Mouse (Mus musculus): ENCODE results near the gene Tmem229b.
"Not testable (repeated sequence)": the region's sequence is repeated elsewhere in the genome, so short reads cannot be mapped to it uniquely, and the experiment has no call there.

Gene Tmem229b

DNA sequence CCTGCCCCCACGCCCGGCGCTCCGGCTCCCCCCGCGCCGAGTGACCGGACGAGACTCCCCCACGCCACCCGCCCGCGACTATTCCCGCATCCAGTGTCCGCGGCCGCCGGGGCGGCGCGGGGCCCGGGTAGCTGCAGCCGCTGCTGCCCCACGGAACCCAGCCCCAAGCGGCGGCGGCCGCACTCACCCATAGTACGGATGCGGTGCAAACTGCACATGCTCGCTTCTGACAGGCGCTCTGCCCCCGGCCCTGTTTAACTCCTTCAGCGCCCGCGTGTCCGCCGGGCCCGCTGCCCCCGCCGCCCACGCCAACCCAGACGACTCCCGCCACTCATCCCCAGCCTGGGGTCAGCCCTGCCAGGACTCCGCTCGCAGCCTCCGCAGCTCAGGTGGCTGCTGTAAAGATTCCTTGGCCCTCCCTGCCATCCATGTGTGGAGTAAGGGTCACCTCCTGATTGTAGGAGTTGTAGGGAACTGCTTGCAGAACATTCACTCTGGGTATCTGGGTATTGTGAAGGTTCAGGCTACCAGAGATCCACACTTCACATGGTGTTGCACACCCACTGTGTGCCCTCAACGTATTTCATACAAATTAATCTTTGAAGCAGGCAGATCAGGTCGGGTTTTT, at the start of gene Tmem229b:
Gene Tmem229b, minus strand, starts transcription at position 502 of the 628 bp plus-strand sequence.
- peak; percentile 74 to 86 for DNase-seq

DNA sequence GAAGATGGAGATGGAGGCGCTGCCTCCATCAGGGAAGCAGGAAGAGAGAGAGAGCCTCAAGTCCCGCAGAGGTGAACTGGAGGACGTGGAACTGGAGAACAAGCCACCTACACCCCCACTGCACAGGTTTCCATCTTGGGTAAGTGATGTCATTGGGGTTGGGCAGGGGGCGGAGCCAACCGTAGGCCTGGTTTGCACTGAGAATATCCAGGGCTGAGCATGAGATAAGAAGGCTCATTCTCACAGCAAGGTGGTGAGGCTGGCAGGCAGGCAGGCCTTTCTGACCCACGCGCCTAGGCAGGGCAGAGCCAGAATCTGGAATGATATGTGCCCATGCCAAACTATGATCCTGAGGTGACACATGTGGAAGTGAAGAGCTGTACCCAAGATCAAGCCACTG, 47.8 kb upstream of the Tmem229b start:
- DNase-seq, result no peak

DNA sequence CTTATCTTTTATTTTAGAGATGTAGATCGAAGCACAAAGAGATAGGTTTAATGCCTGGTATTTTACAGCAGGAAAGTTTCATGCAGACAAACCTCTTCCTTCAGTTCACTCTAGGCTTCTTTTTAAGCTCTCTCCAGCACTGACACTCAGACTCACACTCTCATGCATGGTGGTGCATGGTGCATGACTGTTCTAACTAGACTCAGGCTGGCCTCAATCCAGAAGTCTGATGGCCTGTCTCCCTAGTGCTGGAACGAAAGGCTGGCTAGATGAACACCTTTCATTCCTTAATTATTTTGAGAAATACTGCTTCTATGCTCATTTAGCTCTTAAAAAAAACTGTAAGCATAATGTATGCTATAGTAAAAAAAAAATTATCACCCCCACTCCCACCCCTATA, 44.6 kb upstream of the Tmem229b start:
- no peak for DNase-seq

- DNase-seq, result no peak
Observed at GRCm38 (mm10) chr12:79050545-79051212, 43.3 kb upstream of the Tmem229b start.

GRCm38 (mm10) chr12:79049807-79050206, 42.4 kb upstream of the Tmem229b start:
- no peak for DNase-seq

DNA sequence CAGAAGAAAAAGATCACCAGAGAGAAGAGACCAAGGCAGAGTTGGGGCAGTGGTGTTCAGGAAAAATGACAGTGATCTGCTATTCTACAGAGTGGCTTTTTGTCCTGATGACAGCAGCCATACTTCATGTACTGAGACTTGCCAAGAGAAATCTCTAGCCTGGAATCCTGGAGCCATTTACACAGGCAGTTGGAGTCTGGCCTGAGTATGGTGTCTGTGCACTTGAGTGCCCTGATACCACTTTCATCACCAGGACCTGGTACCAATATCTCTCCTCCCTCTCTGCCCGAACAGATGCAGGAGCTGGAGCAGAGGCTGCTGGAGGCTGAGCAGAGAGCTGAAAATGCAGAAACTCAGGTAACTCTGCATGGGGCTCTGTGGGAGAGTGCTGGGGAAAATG, 41.5 kb upstream of the Tmem229b start:
- DNase-seq, result no peak

DNA sequence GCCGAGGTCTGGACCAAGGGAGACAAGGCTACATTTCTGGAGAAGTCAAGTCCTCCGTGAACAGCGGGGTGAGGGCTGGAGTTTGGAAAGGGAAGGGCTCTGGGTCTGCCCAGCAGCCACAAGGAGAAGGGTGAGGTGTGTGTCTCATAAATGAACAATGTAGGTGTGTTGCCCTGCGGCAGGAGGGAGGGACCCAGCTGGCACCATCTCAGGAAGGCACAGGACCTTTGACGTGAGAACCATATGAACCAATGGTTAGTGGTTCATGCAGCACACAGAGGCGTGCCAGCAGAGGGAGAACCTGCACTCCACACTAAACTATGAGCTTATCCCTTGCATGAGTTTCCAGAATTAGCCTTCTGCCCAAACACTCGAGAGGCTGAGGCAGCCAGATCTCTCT, 39.8 kb upstream of the Tmem229b start:
- no peak for DNase-seq

DNA sequence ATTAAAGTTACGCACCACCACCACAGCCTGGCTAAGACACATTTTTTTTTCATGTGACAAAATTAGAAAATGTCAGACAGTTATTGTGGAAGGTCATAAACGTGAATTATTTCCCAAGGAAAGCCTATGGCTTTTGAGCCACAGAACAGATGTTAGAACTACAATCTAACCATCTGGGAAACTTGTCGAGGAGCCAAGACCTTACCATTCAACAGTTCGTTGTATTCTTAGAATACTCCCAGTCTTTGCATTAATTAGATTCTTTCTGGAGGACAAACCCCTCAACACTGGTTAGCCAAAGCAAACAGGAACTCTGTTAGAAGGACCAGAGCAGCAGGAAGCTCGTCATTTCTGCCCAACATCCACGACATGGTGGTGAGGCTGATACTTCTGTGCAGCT, 38.7 kb upstream of the Tmem229b start:
- DNase-seq, result no peak

DNA sequence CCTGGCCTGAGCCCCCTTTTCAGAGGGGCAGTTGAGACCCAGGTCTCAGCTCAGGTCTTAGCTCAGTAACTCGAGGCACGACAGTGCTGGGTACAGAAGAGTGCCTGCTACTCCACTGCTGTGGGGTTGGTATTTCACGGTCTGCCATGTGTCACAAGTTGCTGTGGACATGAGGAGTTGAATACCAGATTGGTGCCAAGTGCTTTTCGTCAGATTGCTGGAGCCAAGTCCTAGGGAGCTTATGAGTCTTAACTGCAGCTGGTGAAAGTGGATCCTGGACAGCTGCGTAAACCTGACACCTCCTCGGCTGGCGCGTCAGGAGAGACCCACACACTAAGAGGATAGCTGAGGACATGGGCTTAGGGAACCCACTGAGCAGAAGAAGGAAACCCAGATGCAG, 37.2 kb upstream of the Tmem229b start:
- DNase-seq, result no peak

GRCm38 (mm10) chr12:79041436-79041835, 34.0 kb upstream of the Tmem229b start:
- DNase-seq, result no peak

DNA sequence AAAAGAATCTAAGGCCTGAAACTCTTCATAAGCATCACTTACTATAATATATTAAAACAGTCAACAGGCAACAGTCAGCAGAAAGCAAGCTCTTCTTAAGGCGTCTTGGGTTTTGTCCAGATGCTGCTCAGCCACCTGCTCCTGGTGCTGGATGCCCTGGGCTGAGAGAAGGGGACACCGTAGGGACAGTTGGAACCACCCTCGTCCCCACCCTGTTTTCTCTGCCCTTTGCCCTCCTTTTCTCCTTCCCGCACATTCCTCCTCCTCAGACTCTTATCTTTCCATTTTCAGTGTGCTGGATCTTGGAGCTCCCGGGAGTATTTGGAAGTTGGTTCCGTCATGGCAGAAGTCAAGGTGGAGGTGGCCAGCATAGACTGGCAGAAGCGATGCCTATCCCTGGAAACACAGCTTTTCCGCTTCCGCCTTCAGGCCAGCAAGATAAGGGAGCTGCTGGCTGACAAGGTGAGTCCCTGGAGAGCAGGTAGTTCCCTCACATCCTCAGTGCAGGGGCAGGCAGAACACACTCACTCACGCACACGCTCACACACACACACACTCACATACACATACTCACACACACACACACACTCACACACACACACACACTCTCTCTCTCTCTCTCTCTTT, 32.9 kb upstream of the Tmem229b start:
- no peak for DNase-seq

DNA sequence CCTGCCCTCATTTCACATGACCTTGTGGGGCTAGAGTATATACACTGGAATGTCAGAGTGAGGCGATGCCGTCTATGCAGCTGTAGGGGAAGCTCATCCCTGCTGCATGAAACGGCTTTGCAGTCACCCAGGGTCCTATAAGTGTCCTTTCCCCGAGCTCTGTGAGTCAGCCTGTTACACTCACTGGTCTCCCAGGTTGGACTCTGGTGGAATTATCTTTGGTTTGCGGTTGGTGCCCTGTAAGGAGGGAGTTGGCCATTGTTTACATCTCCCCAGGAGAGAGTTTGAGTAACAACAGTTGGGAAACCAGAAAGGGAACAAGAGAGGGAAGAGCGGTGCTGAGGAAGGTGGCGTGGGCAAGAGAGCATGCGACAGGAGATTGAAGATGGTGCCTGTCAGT, 32.3 kb upstream of the Tmem229b start:
- no peak for DNase-seq

- no peak for DNase-seq
Observed at GRCm38 (mm10) chr12:79035349-79035748, 27.9 kb upstream of the Tmem229b start.

GRCm38 (mm10) chr12:79034331-79034730, 26.9 kb upstream of the Tmem229b start:
- DNase-seq, result no peak

DNA sequence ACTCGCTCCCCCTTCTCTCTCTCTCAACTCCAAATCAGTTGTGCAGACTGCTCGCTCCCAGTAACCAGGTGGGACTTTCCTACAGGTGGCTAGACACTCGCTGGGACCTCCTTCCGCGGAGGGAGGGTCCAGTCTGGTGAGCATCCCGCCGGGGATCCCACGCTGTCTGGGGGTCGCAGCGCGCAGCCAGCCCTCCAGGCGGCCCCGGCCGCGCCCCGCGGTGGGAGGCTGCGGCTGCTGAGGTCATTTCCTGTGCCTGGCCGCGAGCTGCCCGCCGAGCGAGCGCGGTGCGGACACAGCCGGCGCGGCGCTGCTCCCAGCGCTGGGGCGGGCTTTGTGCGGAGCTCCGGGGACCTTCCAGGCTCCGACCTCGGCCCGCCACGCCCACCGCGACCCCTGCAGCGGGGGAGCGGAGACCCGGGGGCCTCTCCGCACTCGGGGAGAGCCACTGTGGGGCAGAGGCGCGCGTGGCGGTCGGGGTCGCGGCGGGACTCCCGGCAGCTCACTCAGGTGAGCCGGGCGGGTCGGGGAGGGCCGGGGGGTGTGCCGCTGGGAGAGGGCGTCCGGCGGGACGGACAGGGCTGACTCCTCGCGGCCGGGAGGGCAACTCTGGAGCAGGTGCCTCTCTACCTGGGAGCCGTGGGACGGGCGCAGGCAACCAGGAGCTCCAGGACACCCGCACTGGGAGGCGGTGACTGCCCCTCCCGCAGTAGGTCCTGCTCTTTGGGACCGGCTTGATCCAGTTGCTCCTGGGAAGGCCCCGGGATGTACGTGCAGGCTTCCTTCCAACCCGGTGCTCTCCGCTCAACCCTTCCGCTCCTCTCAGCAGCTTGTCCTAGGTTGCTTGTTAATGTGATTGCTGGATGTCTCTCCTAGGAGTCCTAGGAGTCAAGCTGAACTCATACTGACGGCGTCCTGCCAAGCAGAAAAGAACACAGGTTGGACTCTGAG, 21.8 kb upstream of the Tmem229b start, which contains the start of gene Plekhh1:
Gene Plekhh1, plus strand, starts transcription at position 253 of the 951 bp plus-strand sequence.
- DNase-seq, result peak; percentile 59 to 73

GRCm38 (mm10) chr12:79027526-79027925, 20.1 kb upstream of the Tmem229b start:
- not testable (repeated sequence) for DNase-seq

DNA sequence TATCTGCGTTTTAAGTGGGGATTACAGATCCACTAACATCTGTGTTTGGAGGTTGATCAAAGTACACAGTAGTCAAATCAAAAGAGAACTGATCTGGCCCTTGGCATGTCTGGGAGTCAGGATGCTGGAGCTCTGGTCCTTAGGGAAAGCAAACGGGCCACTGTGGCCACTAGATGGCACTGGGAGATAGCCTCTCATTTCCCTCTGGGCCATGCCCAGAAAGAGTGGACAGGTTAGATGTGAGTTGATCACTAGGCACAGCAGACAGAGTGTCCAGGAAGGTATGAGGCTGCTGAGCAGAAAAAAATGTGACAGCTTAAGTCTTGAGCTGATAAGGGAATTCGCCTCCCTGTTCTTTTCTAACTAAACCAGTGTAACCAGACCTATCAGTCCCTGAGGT, 15.5 kb upstream of the Tmem229b start:
- DNase-seq, result peak; percentile 84 to 88

- peak in 1 of 2 experiments; percentile 40 for DNase-seq
Observed at GRCm38 (mm10) chr12:79021902-79022301, 14.5 kb upstream of the Tmem229b start.

- no peak for DNase-seq
Observed at GRCm38 (mm10) chr12:79017994-79018399, 10.6 kb upstream of the Tmem229b start.

- no peak for DNase-seq
Observed at GRCm38 (mm10) chr12:79016109-79016508, 8.7 kb upstream of the Tmem229b start.

GRCm38 (mm10) chr12:79010569-79010968, 3.1 kb upstream of the Tmem229b start:
- no peak for DNase-seq

DNA sequence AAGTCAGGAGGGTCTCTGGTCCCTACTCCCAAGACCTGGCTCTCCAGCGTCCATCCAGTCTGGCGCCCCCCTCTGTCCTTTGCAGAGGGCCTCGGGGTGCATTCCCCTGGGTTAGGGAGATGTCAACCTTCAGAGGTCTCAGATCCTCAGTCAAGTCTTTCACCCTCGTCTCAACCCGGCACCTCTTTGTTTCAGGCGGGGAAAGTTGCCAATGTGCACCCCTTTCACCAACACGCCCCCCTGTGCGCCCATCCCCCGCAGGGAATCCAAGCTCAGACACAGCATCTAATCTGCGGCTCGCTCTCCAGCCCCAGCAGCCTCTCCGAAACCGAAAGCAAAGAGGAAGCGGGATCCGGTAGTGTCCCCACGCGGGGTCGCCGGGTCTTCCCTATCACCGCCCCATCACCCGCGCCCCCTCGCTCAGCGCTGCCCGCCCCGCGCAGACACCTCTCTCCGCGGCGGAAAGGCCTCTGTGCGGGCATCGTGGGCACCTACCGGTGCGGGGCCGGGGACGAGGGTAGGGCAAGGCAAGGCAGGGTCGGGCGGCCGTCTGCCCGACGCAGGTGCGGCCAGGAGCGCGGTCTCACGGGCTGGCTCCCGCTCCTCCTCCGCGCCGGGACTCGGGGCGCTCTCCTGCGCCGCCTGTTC, 825 bp downstream of the Tmem229b start:
- peak; percentile 81 to 82 for DNase-seq

Data from cerebellum, adult 18-20 months (tissue).